Mouse (Mus musculus): ENCODE measurements around the gene Ccdc188. TPM values are rescaled to one million over a fixed set of nuclear protein-coding genes. Genes with fewer than 3 reads are reported as not detected.

Gene Ccdc188
- polyA plus RNA-seq (2014; fragmentation: Nextera tagmentation; extraction: Ambion mirVana): not detected in 2 replicates

DNA sequence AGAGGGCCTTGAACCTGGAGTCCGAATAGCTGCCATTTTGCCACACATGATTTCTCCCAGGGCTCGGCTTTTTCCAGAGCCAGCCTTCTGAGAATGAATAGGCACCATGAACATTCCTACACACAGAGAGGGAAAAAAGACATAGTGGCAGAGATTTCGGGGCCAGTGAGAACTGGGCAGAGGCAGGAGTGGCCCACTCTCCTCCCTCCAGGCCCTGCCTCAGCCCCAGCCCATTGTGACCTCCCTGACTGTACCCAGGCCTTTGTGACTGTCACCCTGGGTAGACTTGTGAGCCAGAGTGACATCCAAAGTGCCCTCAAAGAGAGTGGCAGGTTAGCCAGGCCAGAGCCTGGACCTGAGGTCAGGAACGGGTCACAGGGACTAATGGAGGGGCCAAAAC is at the start of gene Ccdc188:
Gene Ccdc188, plus strand, starts transcription at position 301 of the 400 bp plus-strand sequence.
- H3K4me1 ChIP-seq (ENCODE audit: control insufficient read depth, insufficient read depth, low read length): peaks cover 44% of the 10 kb centered on the region
- DNase-seq: no peak
- 84% methylated on average over 4 of the region's 4 CpGs for WGBS
- H3K36me3 ChIP-seq (ENCODE audit: control insufficient read depth, insufficient read depth, low read length): peaks cover 13% of the 10 kb centered on the region
- H3K27me3 ChIP-seq (ENCODE audit: control insufficient read depth, insufficient read depth, low read length): no peaks in the 10 kb centered on the region
- no peaks in the 10 kb centered on the region for H3K9me3 ChIP-seq (ENCODE audit: control insufficient read depth, low read length)
- no peak within 1 kb of the TSS for H3K4me3 ChIP-seq (replicated peaks; ENCODE audit: low read depth, low read length)
- ATAC-seq (ENCODE audit: low FRiP score, low TSS enrichment): no peak
- no peak within 1 kb of the TSS for H3K27ac ChIP-seq (replicated peaks; ENCODE audit: low read depth, low read length)
- no peak within 1 kb of the TSS for H3K9ac ChIP-seq (replicated peaks; ENCODE audit: low read length)
- H3K4me2 ChIP-seq (ENCODE audit: low read length): no peak within 1 kb of the TSS

DNA sequence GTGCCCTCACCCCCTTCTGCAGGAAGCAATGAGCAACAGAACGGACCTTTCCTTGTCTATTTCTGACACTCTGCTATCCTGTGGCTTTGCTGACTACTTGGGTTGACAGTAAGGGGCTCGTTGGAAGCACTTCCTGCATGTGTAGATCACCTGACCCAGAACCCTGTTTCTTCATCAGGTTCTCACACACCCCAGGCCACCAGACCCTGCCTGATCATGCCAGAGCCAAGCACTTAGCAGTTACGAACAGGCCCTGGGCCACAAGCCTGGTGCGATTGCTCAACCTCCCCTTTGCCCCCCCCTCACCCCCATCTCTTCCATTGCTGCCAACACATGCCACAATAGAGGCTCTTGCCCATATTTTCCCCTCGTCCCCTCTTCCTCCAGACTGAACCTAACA is 48.5 kb upstream of the Ccdc188 start:
- H3K4me1 ChIP-seq (ENCODE audit: control insufficient read depth, insufficient read depth, low read length): peaks cover 19% of the 10 kb centered on the region
- no peak overlapping the region for H3K27ac ChIP-seq (replicated peaks; ENCODE audit: low read depth, low read length)
- no peak overlapping the region for H3K9ac ChIP-seq (replicated peaks; ENCODE audit: low read length)
- no peaks in the 10 kb centered on the region for H3K27me3 ChIP-seq (ENCODE audit: control insufficient read depth, insufficient read depth, low read length)
- no peaks in the 10 kb centered on the region for H3K36me3 ChIP-seq (ENCODE audit: control insufficient read depth, insufficient read depth, low read length)
- WGBS: 90% methylated on average over 5 of the region's 5 CpGs
- H3K4me2 ChIP-seq (ENCODE audit: low read length): no peak overlapping the region
- no peaks in the 10 kb centered on the region for H3K9me3 ChIP-seq (ENCODE audit: control insufficient read depth, low read length)
- no peak overlapping the region for H3K4me3 ChIP-seq (replicated peaks; ENCODE audit: low read depth, low read length)
- DNase-seq: no peak
- no peak for ATAC-seq (ENCODE audit: low FRiP score, low TSS enrichment)

DNA sequence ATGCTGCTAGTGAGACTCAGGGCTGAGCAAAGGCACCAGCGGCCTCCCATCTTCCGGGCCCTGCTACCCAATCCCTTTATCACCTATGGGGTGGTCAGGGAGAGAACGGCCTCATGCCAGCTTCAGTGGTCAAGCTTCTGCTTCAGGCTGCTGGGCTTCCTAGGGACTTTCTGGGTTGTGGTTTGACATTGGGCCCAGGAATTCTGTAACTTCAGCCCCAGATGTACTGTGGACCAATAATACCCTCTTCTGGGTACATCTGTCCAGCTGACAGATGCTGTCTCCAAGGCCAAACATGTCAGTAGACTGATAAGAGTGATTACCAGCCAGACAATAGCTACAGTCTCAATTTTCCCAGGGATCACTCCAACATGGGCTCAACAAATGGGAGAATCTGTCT is 47.9 kb upstream of the Ccdc188 start:
- no peak for DNase-seq
- Histone ChIP-seq H3K4me3 (replicated peaks; ENCODE audit: low read depth, low read length) (no peak overlapping the region), H3K27me3 (ENCODE audit: control insufficient read depth, insufficient read depth, low read length) (no peaks in the 10 kb centered on the region), H3K9me3 (ENCODE audit: control insufficient read depth, low read length) (no peaks in the 10 kb centered on the region), H3K9ac (replicated peaks; ENCODE audit: low read length) (no peak overlapping the region), H3K27ac (replicated peaks; ENCODE audit: low read depth, low read length) (no peak overlapping the region), H3K36me3 (ENCODE audit: control insufficient read depth, insufficient read depth, low read length) (no peaks in the 10 kb centered on the region), H3K4me2 (ENCODE audit: low read length) (no peak overlapping the region), H3K4me1 (ENCODE audit: control insufficient read depth, insufficient read depth, low read length) (peaks cover 14% of the 10 kb centered on the region)
- 87% methylated on average over 3 of the region's 3 CpGs for WGBS
- no peak for ATAC-seq (ENCODE audit: low FRiP score, low TSS enrichment)

DNA sequence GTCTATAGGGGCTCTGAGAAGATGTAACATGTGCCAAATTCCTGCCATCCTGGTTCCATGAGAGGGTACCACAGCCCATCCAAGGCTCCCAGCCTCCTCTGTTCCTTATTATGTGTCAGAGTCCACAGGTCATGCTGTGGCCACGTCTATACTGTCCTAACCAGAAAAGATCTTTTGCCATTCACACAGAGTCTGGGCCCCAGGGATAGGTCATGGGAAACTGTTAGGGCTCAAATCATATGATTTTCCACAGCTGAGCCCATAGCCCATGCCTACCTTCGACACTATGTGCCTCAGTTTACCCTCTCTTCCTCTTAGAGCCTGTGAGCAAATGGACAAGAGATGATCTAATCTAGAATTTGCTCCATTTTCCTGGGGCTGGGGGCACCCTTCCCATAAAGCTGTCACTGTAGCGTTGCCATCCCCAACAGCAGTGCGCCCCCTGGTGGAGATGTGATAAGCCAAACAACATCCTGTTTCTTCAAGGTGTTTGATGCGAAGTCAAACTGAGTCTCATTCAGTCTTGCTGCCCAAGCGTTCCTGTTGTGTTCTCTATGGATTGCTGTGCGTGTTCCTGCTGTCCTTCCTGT is 45.3 kb upstream of the Ccdc188 start:
- 9% methylated on average over 7 of the region's 7 CpGs for WGBS

DNA sequence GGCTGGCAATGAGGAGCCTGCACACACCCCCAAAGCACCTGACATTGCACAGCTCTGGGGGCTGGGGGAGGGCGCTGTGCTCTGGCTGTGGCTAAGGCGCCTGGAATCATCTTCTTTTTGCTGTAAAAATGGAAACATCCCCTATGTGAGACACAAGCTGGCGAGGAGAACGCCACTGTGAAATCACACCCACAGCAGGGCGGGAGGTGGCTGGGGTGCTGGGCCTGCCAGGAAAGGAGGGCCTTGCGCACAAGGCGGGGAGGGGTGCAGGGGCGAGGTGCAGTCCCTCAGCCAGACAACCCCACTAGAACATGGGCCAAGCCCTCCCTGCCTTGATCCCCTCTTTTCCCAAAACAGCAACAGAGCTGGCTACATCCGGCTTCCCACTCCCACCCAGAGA is 44.4 kb upstream of the Ccdc188 start:
- Histone ChIP-seq H3K9me3 (ENCODE audit: control insufficient read depth, low read length) (no peaks in the 10 kb centered on the region), H3K4me2 (ENCODE audit: low read length) (no peak overlapping the region), H3K4me1 (ENCODE audit: control insufficient read depth, insufficient read depth, low read length) (0 out of 2 replicates have a peak, but pooled peaks cover 7% of the 10 kb centered on the region), H3K27me3 (ENCODE audit: control insufficient read depth, insufficient read depth, low read length) (no peaks in the 10 kb centered on the region), H3K4me3 (replicated peaks; ENCODE audit: low read depth, low read length) (no peak overlapping the region), H3K36me3 (ENCODE audit: control insufficient read depth, insufficient read depth, low read length) (no peaks in the 10 kb centered on the region), H3K27ac (replicated peaks; ENCODE audit: low read depth, low read length) (no peak overlapping the region), H3K9ac (replicated peaks; ENCODE audit: low read length) (0 out of 2 replicates have a peak overlapping the region, but pooled peaks have one; percentile 9)
- DNase-seq (no peak), ATAC-seq (ENCODE audit: low FRiP score, low TSS enrichment) (no peak)
- 74% methylated on average over 9 of the region's 9 CpGs for WGBS

More for the DNA sequence above, 45.3 kb upstream of the Ccdc188 start:
- no peak overlapping the region for H3K4me3 ChIP-seq (replicated peaks; ENCODE audit: low read depth, low read length)
- ATAC-seq (ENCODE audit: low FRiP score, low TSS enrichment) (no peak), DNase-seq (peak; percentile 91)
- no peaks in the 10 kb centered on the region for H3K9me3 ChIP-seq (ENCODE audit: control insufficient read depth, low read length)
- no peaks in the 10 kb centered on the region for H3K36me3 ChIP-seq (ENCODE audit: control insufficient read depth, insufficient read depth, low read length)
- H3K4me1 ChIP-seq (ENCODE audit: control insufficient read depth, insufficient read depth, low read length): 0 out of 2 replicates have a peak, but pooled peaks cover 7% of the 10 kb centered on the region
- H3K27ac ChIP-seq (replicated peaks; ENCODE audit: low read depth, low read length): no peak overlapping the region
- H3K27me3 ChIP-seq (ENCODE audit: control insufficient read depth, insufficient read depth, low read length): no peaks in the 10 kb centered on the region
- H3K9ac ChIP-seq (replicated peaks; ENCODE audit: low read length): no peak overlapping the region
- no peak overlapping the region for H3K4me2 ChIP-seq (ENCODE audit: low read length)

DNA sequence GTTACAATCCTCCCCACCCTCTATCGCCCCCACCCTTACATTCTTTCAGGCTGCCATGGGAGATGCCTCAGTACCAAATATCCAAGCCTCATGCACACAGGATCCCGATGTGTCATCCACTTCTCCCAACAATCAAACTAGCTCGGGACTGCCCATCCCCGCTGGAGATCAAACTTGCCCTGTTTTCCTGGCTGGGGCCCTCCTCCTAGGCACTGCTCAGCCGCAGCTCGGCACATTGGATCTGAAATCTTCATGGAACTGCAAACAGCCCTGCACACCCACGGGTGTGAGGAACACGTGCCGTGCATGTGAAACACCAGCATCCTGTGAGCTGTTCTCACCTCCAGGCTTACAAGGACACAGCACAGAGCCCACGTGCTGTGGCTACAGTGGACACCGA is 43.9 kb upstream of the Ccdc188 start:
- H3K9ac ChIP-seq (replicated peaks; ENCODE audit: low read length): no peak overlapping the region

DNA sequence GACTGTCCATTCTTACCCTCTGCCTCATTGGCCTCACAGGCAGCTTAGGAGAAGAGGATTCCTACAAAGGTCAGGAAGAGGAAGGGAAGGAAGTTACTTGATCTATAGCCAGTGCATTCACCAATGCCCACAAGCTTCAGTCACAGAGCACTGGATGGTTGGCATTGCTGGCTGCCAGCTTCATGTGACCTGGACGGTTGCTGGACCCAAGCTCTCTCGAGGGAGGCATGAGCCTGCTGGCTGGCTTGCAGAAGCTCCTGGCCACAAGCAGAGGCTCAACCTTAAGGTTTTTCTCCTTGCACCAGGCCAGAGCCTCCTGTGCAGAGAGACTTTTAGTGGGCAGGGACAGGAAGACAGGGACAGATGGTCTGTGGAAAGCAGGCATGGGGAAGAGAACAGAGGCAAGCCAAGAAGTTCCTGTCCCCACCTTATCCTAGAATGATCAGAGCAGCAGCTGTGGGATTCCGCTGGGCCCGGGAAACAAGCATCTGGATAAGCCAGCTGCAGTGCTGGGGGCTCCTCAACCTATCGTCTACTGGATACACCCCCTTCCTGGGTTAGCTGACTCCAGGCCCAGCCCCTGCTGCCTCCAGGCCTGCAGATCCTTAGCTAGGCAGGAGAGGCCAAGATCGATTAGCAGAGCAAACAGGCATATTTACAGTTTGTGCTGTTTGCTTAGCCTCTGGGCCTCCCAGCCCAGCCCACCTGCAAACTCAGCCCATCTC is 41.7 kb upstream of the Ccdc188 start:
- Histone ChIP-seq H3K9ac (replicated peaks; ENCODE audit: low read length) (no peak overlapping the region), H3K9me3 (ENCODE audit: control insufficient read depth, low read length) (no peaks in the 10 kb centered on the region), H3K36me3 (ENCODE audit: control insufficient read depth, insufficient read depth, low read length) (no peaks in the 10 kb centered on the region), H3K27me3 (ENCODE audit: control insufficient read depth, insufficient read depth, low read length) (no peaks in the 10 kb centered on the region), H3K4me1 (ENCODE audit: control insufficient read depth, insufficient read depth, low read length) (0 out of 2 replicates have a peak, but pooled peaks cover 7% of the 10 kb centered on the region), H3K4me3 (replicated peaks; ENCODE audit: low read depth, low read length) (no peak overlapping the region), H3K4me2 (ENCODE audit: low read length) (no peak overlapping the region), H3K27ac (replicated peaks; ENCODE audit: low read depth, low read length) (no peak overlapping the region)
- WGBS: 59% methylated on average over 6 of the region's 6 CpGs
- no peak for ATAC-seq (ENCODE audit: low FRiP score, low TSS enrichment)
- DNase-seq: no peak

More for the DNA sequence above, 43.9 kb upstream of the Ccdc188 start:
- Histone ChIP-seq H3K4me3 (replicated peaks; ENCODE audit: low read depth, low read length) (no peak overlapping the region), H3K4me2 (ENCODE audit: low read length) (no peak overlapping the region), H3K27ac (replicated peaks; ENCODE audit: low read depth, low read length) (no peak overlapping the region), H3K9me3 (ENCODE audit: control insufficient read depth, low read length) (no peaks in the 10 kb centered on the region), H3K27me3 (ENCODE audit: control insufficient read depth, insufficient read depth, low read length) (no peaks in the 10 kb centered on the region), H3K4me1 (ENCODE audit: control insufficient read depth, insufficient read depth, low read length) (0 out of 2 replicates have a peak, but pooled peaks cover 7% of the 10 kb centered on the region), H3K36me3 (ENCODE audit: control insufficient read depth, insufficient read depth, low read length) (no peaks in the 10 kb centered on the region)
- WGBS: 49% methylated on average over 11 of the region's 11 CpGs
- no peak for DNase-seq
- no peak for ATAC-seq (ENCODE audit: low FRiP score, low TSS enrichment)

DNA sequence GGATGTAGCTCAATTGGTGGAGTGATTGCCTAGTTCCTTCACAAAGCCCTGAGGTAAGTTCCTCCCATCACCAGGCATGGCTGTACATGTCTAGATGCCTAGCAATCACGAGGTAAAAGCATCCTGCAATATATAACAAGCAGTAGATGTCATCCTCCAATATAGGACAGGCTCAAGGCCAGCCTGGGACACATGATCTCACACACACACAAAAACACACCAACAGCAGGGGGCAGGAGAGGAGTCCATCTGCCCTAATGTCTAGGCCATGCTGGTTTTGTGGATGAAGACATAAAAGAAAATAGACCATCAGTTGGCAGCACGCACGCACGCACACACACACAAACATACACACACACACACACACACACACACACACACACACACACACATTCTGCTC is 40.9 kb upstream of the Ccdc188 start:
- Histone ChIP-seq H3K9me3 (ENCODE audit: control insufficient read depth, low read length) (no peaks in the 10 kb centered on the region), H3K27me3 (ENCODE audit: control insufficient read depth, insufficient read depth, low read length) (no peaks in the 10 kb centered on the region), H3K4me1 (ENCODE audit: control insufficient read depth, insufficient read depth, low read length) (0 out of 2 replicates have a peak, but pooled peaks cover 7% of the 10 kb centered on the region), H3K4me3 (replicated peaks; ENCODE audit: low read depth, low read length) (no peak overlapping the region), H3K9ac (replicated peaks; ENCODE audit: low read length) (no peak overlapping the region), H3K4me2 (ENCODE audit: low read length) (no peak overlapping the region), H3K36me3 (ENCODE audit: control insufficient read depth, insufficient read depth, low read length) (no peaks in the 10 kb centered on the region), H3K27ac (replicated peaks; ENCODE audit: low read depth, low read length) (no peak overlapping the region)
- DNase-seq: no peak
- 87% methylated on average over 4 of the region's 4 CpGs for WGBS
- ATAC-seq (ENCODE audit: low FRiP score, low TSS enrichment): no peak

DNA sequence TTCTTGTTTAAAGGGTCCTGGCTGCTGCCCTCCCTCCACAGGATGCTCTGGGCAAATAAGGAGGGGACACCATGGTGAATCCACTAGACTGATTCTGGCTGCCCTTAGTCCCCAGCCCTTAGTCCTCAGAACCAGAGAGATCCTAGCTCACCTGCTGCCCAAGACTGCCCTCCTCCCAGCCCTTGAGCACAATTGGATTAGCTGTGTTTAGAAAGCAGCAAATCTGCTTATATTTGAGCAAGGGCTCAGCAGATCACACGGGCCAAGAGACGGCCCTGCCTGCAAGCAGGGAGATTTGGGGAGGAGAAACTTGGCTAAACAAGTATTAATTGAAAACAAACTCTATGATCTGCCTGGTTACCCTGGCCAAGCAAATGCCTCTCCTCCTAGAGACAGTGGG is 38.1 kb upstream of the Ccdc188 start:
- no peak for DNase-seq
- Histone ChIP-seq H3K27ac (replicated peaks; ENCODE audit: low read depth, low read length) (no peak overlapping the region), H3K36me3 (ENCODE audit: control insufficient read depth, insufficient read depth, low read length) (no peaks in the 10 kb centered on the region), H3K4me3 (replicated peaks; ENCODE audit: low read depth, low read length) (no peak overlapping the region), H3K27me3 (ENCODE audit: control insufficient read depth, insufficient read depth, low read length) (no peaks in the 10 kb centered on the region), H3K9me3 (ENCODE audit: control insufficient read depth, low read length) (no peaks in the 10 kb centered on the region), H3K4me1 (ENCODE audit: control insufficient read depth, insufficient read depth, low read length) (no peaks in the 10 kb centered on the region), H3K4me2 (ENCODE audit: low read length) (no peak overlapping the region), H3K9ac (replicated peaks; ENCODE audit: low read length) (no peak overlapping the region)
- ATAC-seq (ENCODE audit: low FRiP score, low TSS enrichment): no peak
- 12% methylated on average over 2 of the region's 2 CpGs for WGBS
